Mouse (Mus musculus) intestine, postnatal 0 days (tissue): ENCODE data around the gene Tmem216. TPM values are rescaled to one million over a fixed set of nuclear protein-coding genes. Genes with fewer than 3 reads are reported as not detected.

Experiments
- ATAC-seq: fragments of 200-750 bp; cut with Nextera tagmentation; 2 replicates; pipeline ENCODE4 v1.8.0; 2017; ENCODE audit warnings: mild to moderate bottlenecking, moderate TSS enrichment, moderate library complexity
- H3K27ac ChIP-seq: fragments of 300-500 bp; sonication (generic); 2 replicates; pipeline ENCODE4 v1.5.1; 2014; ENCODE audit warnings: mild to moderate bottlenecking, low read depth, low read length, moderate library complexity
- H3K27me3 ChIP-seq: fragments of 300-500 bp; sonication (generic); replicated peaks from 2 replicates; pipeline ENCODE4 v1.6.1; 2014; ENCODE audit warnings: low read length, mixed read lengths; ENCODE audit not compliant: control insufficient read depth, insufficient read depth
- H3K36me3 ChIP-seq: fragments of 300-500 bp; sonication (generic); 2 replicates; pipeline ENCODE4 v1.6.1; 2014; ENCODE audit warnings: mild to moderate bottlenecking, moderate library complexity; ENCODE audit not compliant: control insufficient read depth, insufficient read depth
- H3K4me1 ChIP-seq: fragments of 300-500 bp; sonication (generic); replicated peaks from 2 replicates; pipeline ENCODE4 v1.6.1; 2014; ENCODE audit warnings: antibody characterized with exemption, low read length, mixed read lengths; ENCODE audit not compliant: control insufficient read depth, insufficient read depth
- H3K4me2 ChIP-seq: fragments of 300-500 bp; sonication (generic); replicated peaks from 2 replicates; pipeline ENCODE4 v1.6.1; 2014; ENCODE audit warnings: low read depth, mild to moderate bottlenecking, moderate library complexity
- H3K4me3 ChIP-seq: fragments of 300-500 bp; sonication (generic); 2 replicates; pipeline ENCODE4 v1.5.1; 2014; ENCODE audit warnings: low read depth, low read length
- H3K9ac ChIP-seq: fragments of 300-500 bp; sonication (generic); 2 replicates; pipeline ENCODE4 v1.6.1; 2014; ENCODE audit warnings: mild to moderate bottlenecking, low read depth, low read length
- H3K9me3 ChIP-seq: fragments of 300-500 bp; sonication (generic); 2 replicates; pipeline ENCODE4 v1.6.1; 2016; ENCODE audit warnings: mixed run types; ENCODE audit not compliant: control insufficient read depth
- CTCF ChIP-seq: sonication (generic); IDR thresholded peaks from 2 replicates; pipeline ENCODE4 v1.5.1; 2016; ENCODE audit warnings: low read depth, mild to moderate bottlenecking, control low read depth, antibody characterized with exemption, moderate library complexity
- WGBS: fragments of 180-500 bp; shearing (Covaris S2); extraction: QIAGEN DNeasy Blood & Tissue Kit; methylation state at CpG from one replicate; pipeline ENCODE4 v1.1.7; 2014; 5-methylcytosine and 5-hydroxymethylcytosine counted together
- polyA plus RNA-seq: library from polyadenylated mRNA; unstranded; fragments of >200 nt; fragmentation: Nextera tagmentation; extraction: Ambion mirVana; gene quantifications from 2 replicates; pipeline ENCODE4 v1.2.1, GENCODE M21; 2015

Gene Tmem216
- polyA plus RNA-seq, 1 experiment from 2014 or later: 12.2 TPM

DNA sequence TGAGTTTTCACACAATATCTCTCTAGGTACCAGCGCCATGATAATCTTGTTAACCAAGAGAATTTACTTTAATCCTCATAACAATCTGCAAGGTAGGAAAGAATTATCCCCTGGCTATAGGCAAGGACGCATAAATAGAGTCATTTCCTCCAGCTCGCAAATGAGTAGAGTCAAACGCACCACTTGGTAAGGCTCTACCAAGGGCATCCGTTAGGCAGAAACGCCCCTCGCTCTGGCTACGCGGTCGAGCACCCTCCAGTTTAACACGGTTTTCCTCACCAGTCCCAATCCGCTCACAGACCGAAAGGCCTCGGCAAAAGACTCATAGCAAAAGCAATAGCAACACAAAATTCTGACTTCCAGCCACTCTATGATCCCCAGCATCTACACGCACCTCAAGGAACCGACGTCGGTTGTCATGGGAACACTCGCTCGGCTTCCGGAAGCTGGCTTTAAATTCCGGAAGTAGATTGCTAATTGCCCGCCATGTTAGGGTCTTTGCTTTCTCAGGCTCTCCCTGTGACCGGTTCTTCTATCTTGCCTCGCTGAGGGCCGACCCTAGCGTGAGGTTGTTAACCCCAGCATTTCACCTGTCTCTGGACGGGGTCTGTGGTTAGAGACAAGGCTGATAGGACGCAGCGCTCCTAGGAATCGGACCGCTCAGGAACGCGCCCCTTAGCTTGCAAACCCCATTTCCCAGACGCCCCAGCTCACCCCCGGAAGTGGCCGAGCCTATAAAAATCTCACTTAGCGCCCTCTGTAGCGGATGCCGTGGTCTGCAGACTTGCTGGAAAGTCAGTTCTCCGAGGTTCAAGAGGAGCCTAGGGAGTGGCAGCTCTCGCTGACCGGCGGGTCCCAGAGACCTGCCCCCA is 20.9 kb upstream of the Tmem216 start, which contains the start of the genes Cyb561a3 and Tmem138:
Cyb561a3 (plus strand) TSS at position 483 of the 872 bp plus-strand sequence.
Tmem138 (minus strand) TSS at position 673 of the 872 bp plus-strand sequence.
- WGBS: under 1% methylated on average over 44 of the region's 44 CpGs
- Histone ChIP-seq H3K9me3 (no peaks in the 10 kb centered on the region), H3K36me3 (peaks cover 16% of the 10 kb centered on the region), H3K4me2 (peak within 1 kb of the TSS; percentile 77), H3K27ac (peak within 1 kb of the TSS; percentile 69), H3K27me3 (no peaks in the 10 kb centered on the region), H3K4me3 (peak within 1 kb of the TSS; percentile 63), H3K9ac (peak within 1 kb of the TSS; percentile 59), H3K4me1 (0 out of 2 replicates have a peak, but pooled peaks cover 7% of the 10 kb centered on the region)
- TF ChIP-seq CTCF: peak; percentile 75
- ATAC-seq: peak; percentile 95

DNA sequence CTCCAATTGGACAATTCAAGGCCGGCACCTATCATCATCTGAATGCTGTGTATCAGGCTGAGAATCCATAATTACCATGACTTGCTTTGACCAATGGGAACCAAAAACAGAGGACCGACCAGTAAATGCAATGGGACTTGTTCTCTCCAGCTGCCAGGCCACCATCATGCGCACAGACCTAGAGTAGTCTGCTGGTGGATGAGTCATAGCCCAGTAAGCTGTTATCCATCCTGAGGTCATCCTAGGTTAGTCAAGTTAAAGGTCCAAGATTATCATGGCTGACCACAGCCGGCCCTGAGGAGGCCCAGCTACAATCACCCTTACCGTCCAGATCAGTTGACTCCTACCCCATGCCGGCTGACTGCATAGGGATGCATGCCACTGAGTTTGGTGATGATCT is 13.6 kb upstream of the Tmem216 start:
- no peak overlapping the region for H3K4me3 ChIP-seq
- 91% methylated on average over 6 of the region's 6 CpGs for WGBS
- H3K27ac ChIP-seq: no peak overlapping the region
- peak; percentile 33; the same call in 1 of the 2 replicates for ATAC-seq
- no peaks in the 10 kb centered on the region for H3K9me3 ChIP-seq
- no peak for TF ChIP-seq CTCF
- no peak overlapping the region for H3K9ac ChIP-seq
- H3K4me2 ChIP-seq: no peak overlapping the region
- no peaks in the 10 kb centered on the region for H3K4me1 ChIP-seq
- H3K27me3 ChIP-seq: no peaks in the 10 kb centered on the region
- peaks cover 25% of the 10 kb centered on the region for H3K36me3 ChIP-seq

DNA sequence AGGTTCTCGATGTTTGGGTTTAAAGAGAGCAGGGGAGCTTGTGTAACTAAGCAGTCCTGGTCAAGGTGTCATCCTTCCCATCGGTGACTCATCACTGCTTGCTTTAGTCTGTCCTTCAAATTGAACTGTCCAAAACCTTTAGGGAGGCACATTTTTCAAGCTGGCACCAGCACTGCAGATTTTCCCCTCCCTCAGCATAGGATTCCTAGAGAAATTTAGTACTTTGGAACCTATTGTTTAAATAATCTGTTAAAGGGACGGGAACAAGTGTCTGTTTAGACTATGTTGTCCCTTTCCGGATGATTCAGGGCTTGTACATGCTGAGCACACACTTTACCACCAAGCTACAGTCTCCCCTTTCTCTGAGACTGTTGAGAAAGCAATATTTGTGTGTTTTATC is 9.2 kb upstream of the Tmem216 start:
- no peaks in the 10 kb centered on the region for H3K4me1 ChIP-seq
- H3K9me3 ChIP-seq: no peaks in the 10 kb centered on the region
- H3K27ac ChIP-seq: no peak overlapping the region
- H3K4me2 ChIP-seq: no peak overlapping the region
- TF ChIP-seq CTCF: no peak
- ATAC-seq: no peak
- no peak overlapping the region for H3K9ac ChIP-seq
- H3K27me3 ChIP-seq: no peaks in the 10 kb centered on the region
- 49% methylated on average over 4 of the region's 4 CpGs for WGBS
- no peaks in the 10 kb centered on the region for H3K36me3 ChIP-seq
- H3K4me3 ChIP-seq: no peak overlapping the region

DNA sequence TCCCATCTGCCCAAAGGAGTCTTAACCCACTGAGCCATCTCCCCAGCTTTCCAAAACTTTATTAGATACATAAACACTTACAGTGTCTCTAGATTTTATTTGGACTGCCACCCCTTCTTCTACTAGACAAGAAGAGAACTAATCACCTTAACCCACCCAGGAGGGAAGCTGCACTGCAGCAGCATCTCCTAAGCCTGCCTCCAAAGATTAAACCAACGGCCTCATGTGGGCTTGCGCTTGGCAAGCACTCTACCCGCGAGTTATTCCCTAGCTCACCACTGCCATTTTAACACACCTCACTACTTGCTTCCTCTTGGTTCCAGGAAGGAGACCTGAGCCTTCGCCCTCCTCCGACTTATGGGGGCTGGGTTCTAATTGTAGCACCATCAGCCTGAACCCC is 8.2 kb upstream of the Tmem216 start:
- H3K36me3 ChIP-seq: no peaks in the 10 kb centered on the region
- WGBS: 81% methylated on average over 6 of the region's 6 CpGs
- no peak for TF ChIP-seq CTCF
- H3K27ac ChIP-seq: no peak overlapping the region
- H3K4me3 ChIP-seq: no peak overlapping the region
- no peaks in the 10 kb centered on the region for H3K27me3 ChIP-seq
- H3K4me2 ChIP-seq: no peak overlapping the region
- H3K9ac ChIP-seq: no peak overlapping the region
- H3K4me1 ChIP-seq: no peaks in the 10 kb centered on the region
- H3K9me3 ChIP-seq: no peaks in the 10 kb centered on the region
- no peak for ATAC-seq

DNA sequence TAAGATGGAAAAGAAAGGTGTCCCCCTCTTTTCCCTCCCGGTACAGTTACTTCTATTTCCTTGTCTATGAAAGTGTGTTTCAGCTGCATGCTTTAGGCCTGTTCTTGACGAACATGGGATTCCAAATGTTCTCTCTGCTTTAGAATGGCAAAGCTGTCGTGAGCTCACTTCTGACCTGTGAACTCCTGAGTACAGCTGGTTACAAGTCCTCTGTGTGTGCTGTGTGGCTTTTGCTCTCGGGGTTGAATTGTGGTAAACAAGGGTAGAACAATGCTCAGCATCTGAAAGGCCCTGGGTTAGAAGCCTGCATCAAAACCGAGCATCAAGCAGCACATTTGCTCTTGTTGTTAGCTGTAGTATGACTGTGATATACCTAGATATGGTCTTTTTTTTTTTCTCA is 6.3 kb upstream of the Tmem216 start:
- Histone ChIP-seq H3K9ac (no peak overlapping the region), H3K27me3 (no peaks in the 10 kb centered on the region), H3K9me3 (no peaks in the 10 kb centered on the region), H3K27ac (no peak overlapping the region), H3K4me3 (no peak overlapping the region), H3K4me1 (no peaks in the 10 kb centered on the region), H3K36me3 (no peaks in the 10 kb centered on the region), H3K4me2 (no peak overlapping the region)
- no peak for TF ChIP-seq CTCF
- 66% methylated on average over 5 of the region's 5 CpGs for WGBS
- no peak for ATAC-seq

DNA sequence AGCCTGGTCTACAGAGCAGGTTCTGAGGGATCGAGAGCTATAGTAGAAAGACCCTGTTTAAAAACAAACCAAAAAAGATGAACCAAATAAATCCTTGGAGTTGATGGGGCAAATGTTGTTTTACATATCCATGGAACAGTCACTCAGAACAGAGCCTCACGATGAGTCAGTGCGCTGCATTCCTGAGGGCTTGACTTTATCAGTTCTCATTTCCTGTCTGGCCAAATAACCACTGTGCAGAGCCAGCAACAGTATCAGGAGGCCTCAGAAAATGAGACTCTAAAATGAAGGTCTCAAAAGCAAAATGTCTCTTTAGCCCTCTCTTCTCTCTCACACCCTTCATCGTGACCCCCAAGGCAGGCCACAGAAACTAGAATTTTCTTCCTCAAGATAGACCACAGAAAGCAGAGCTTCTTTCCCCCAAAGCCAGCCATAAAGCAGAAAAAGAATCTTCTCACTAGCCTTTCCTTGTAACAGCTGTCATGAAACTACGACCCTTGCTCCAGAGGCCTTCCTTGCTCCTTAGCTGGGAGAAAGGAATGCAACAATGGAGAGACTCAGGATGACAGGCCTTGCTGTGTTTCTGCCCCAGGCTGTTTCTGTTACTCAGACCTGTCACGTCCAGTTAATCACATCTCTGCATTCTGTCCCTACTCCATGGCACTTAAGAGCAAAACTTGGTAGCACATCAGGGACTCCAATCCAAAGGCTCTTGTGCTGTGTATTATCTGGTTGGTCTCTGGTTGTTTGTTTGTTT is 5.7 kb upstream of the Tmem216 start:
- WGBS: 48% methylated on average over 6 of the region's 6 CpGs
- Histone ChIP-seq H3K36me3 (no peaks in the 10 kb centered on the region), H3K4me3 (no peak overlapping the region), H3K4me2 (no peak overlapping the region), H3K27me3 (no peaks in the 10 kb centered on the region), H3K9ac (no peak overlapping the region), H3K27ac (0 out of 2 replicates have a peak overlapping the region, but pooled peaks have one; percentile 28), H3K4me1 (no peaks in the 10 kb centered on the region), H3K9me3 (no peaks in the 10 kb centered on the region)
- no peak for ATAC-seq
- TF ChIP-seq CTCF: no peak
